Mouse (Mus musculus) intestine, embryonic 14.5 days (tissue): Measurements from ENCODE around the gene 1700037H04Rik. TPM values are rescaled to one million over a fixed set of nuclear protein-coding genes. Genes with fewer than 3 reads are reported as not detected.

ENCODE experiments used
- ATAC-seq: fragments of 200-750 bp; cut with Nextera tagmentation; replicated peaks from 2 replicates; pipeline ENCODE4 v1.8.0; 2017; ENCODE audit warnings: low read depth, moderate number of reproducible peaks, moderate TSS enrichment, moderate library complexity; ENCODE audit not compliant: low FRiP score, low TSS enrichment
- DNase-seq: peaks from one replicate; pipeline ENCODE4 v3.0.0-alpha.2; 2018; ENCODE audit warnings: low spot score
- H3K27ac ChIP-seq: fragments of 300-500 bp; sonication (generic); 2 replicates; pipeline ENCODE4 v1.5.1; 2014; ENCODE audit warnings: low read depth, mild to moderate bottlenecking, control low read depth
- H3K27me3 ChIP-seq: fragments of 300-500 bp; sonication (generic); replicated peaks from 2 replicates; pipeline ENCODE4 v1.6.1; 2014; ENCODE audit warnings: low read length, control low read depth; ENCODE audit not compliant: control insufficient read depth, insufficient read depth
- H3K36me3 ChIP-seq: fragments of 300-500 bp; sonication (generic); 2 replicates; pipeline ENCODE4 v1.6.1; 2014; ENCODE audit warnings: low read length, control low read depth; ENCODE audit not compliant: control insufficient read depth, insufficient read depth
- H3K4me1 ChIP-seq: fragments of 300-500 bp; sonication (generic); replicated peaks from 2 replicates; pipeline ENCODE4 v1.6.1; 2014; ENCODE audit warnings: low read length, control low read depth, mixed read lengths; ENCODE audit not compliant: control insufficient read depth, insufficient read depth
- H3K4me2 ChIP-seq: fragments of 300-500 bp; sonication (generic); 2 replicates; pipeline ENCODE4 v1.6.1; 2014; ENCODE audit warnings: low read length
- H3K4me3 ChIP-seq: fragments of 300-500 bp; sonication (generic); 2 replicates; pipeline ENCODE4 v1.5.1; 2014; ENCODE audit warnings: low read depth, low read length, control low read depth, mixed read lengths
- H3K9ac ChIP-seq: fragments of 300-500 bp; sonication (generic); 2 replicates; pipeline ENCODE4 v1.6.1; 2014; ENCODE audit warnings: mild to moderate bottlenecking, low read length
- H3K9me3 ChIP-seq: fragments of 300-500 bp; sonication (generic); 2 replicates; pipeline ENCODE4 v1.6.1; 2016; ENCODE audit warnings: low read length, control low read depth; ENCODE audit not compliant: control insufficient read depth
- WGBS: fragments of 180-500 bp; shearing (Covaris S2); extraction: QIAGEN DNeasy Blood & Tissue Kit; methylation state at CpG from one replicate; pipeline ENCODE4 v1.1.7; 2014; 5-methylcytosine and 5-hydroxymethylcytosine counted together
- polyA plus RNA-seq: library from polyadenylated mRNA; unstranded; fragments of >200 nt; fragmentation: Nextera tagmentation; extraction: Ambion mirVana; gene quantifications from 2 replicates; pipeline ENCODE4 v1.2.1, GENCODE M21; 2014

Gene 1700037H04Rik
- polyA plus RNA-seq: 91.4 and 93.1 TPM in 2 replicates

DNA sequence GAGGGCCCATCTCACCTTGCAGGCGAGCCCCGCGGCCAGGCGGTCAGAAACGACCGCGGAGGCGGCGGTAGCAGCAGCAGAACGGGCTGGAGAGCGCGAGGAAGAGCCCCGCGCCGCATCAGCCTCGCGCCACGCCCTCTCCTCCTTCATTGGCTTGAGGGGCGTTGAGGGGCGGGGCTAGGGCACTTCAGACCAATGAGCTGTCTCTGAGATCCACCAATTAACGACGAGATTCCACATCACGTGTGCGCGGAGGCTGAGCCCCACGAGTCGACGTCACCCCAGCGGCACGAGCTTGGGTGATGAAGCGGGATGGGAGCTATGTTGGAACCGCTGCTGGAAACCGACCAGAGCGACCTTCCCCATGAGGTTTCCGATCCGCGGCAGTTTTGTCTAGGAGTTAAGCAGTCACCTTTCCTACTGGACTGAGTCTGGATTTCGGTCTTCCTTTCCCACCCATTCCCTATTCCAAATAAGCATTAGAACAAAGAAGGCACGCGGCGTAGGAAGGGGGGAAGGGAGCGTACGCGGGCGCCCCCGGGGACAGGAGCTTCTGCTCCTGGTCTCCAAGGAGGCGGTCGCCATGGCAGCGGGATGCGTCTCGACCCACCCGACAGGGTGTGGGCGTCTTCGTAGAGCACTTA is at the start of gene 1700037H04Rik:
TSS of gene 1700037H04Rik (minus strand) at position 144 of the 644 bp plus-strand sequence.
- ATAC-seq: peak; percentile 96
- no peaks in the 10 kb centered on the region for H3K27me3 ChIP-seq
- peak within 1 kb of the TSS; percentile 96 for H3K27ac ChIP-seq
- H3K4me3 ChIP-seq: peak within 1 kb of the TSS; percentile 83
- H3K4me1 ChIP-seq: peaks cover 6% of the 10 kb centered on the region
- DNase-seq: peak; percentile 94
- H3K36me3 ChIP-seq: no peaks in the 10 kb centered on the region
- under 1% methylated on average over 54 of the region's 54 CpGs for WGBS
- H3K9me3 ChIP-seq: no peaks in the 10 kb centered on the region
- peak within 1 kb of the TSS; percentile 94 for H3K4me2 ChIP-seq
- H3K9ac ChIP-seq: peak within 1 kb of the TSS; percentile 77

DNA sequence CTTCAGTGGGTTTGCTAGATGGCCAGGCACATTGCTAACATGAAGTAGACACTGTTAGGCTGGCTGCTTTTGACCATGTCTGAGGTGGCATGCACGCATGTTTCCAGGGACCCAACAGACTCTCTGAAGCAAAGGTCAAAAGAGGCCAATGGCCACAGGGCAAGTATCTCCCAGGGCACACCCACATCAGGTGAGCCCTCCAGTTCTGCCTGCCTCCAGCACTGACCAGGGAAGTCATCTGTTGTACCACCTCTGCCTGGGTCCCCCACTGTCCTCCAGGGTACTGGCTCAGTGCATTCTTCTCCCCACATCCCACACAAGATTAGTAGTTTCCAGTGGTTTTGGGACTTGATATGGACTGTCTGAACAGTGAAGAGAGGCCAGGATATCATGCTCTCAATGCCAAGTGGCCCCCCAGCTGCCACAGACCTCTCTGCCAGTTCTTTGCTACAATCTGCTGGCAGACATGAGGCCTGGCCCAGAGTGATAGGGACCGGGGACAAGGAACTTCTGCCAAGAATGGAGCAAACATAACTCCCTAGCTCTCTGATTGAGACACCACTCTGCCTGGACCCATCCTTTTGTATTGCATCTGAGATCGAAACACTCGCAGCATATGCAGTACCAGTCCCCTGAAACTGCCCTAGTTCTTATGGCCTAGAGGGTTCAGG is 49.4 kb upstream of the 1700037H04Rik start:
- no peak for DNase-seq

DNA sequence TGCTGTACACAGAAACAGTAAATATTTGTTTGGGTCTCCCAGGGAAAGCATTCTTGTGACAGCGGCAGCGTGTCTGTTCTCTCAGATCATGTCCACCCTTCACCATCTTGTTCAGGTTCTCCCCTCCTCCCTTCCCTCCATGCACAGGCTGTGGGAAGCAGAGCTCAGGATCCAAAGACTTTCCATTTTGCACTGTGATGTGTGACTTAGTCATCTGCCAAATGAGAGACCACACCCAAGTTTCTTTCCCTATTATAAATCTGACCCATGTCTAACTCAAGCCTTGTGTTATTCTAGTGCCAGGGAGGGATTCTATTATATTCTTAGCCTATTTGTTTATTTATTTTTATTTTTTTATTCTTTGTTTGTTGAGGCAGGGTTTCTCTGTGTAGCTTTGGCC is 48.5 kb upstream of the 1700037H04Rik start:
- H3K9me3 ChIP-seq: no peaks in the 10 kb centered on the region
- 87% methylated on average over 2 of the region's 2 CpGs for WGBS
- ATAC-seq (no peak), DNase-seq (no peak)
- H3K27ac ChIP-seq: no peak overlapping the region
- no peak overlapping the region for H3K9ac ChIP-seq
- no peak overlapping the region for H3K4me3 ChIP-seq
- peaks cover 26% of the 10 kb centered on the region for H3K4me1 ChIP-seq
- H3K4me2 ChIP-seq: no peak overlapping the region
- no peaks in the 10 kb centered on the region for H3K27me3 ChIP-seq
- peaks cover 7% of the 10 kb centered on the region; the same call in 1 of the 2 replicates for H3K36me3 ChIP-seq

More for the DNA sequence above, 49.4 kb upstream of the 1700037H04Rik start:
- 70% methylated on average over 4 of the region's 4 CpGs for WGBS
- peaks cover 25% of the 10 kb centered on the region for H3K4me1 ChIP-seq
- peaks cover 9% of the 10 kb centered on the region for H3K36me3 ChIP-seq
- no peaks in the 10 kb centered on the region for H3K27me3 ChIP-seq
- peak overlapping the region; percentile 72 for H3K4me2 ChIP-seq
- no peaks in the 10 kb centered on the region for H3K9me3 ChIP-seq
- peak; percentile 2; the same call in 1 of the 2 replicates for ATAC-seq
- peak overlapping the region; percentile 70 for H3K4me3 ChIP-seq
- peak overlapping the region; percentile 79 for H3K27ac ChIP-seq
- H3K9ac ChIP-seq: peak overlapping the region; percentile 63

GRCm38 (mm10) chr2:131206778-131207177 is 46.9 kb upstream of the 1700037H04Rik start, which contains the start of gene Ap5s1:
Gene Ap5s1, plus strand, starts transcription at chr2:131207078.
- H3K4me2 ChIP-seq: no peak within 1 kb of the TSS
- ATAC-seq (no peak), DNase-seq (no peak)
- H3K27ac ChIP-seq: no peak within 1 kb of the TSS
- H3K4me1 ChIP-seq: peaks cover 26% of the 10 kb centered on the region
- no peaks in the 10 kb centered on the region for H3K9me3 ChIP-seq
- H3K27me3 ChIP-seq: no peaks in the 10 kb centered on the region
- no peak within 1 kb of the TSS for H3K9ac ChIP-seq
- 76% methylated on average over 4 of the region's 4 CpGs for WGBS
- H3K36me3 ChIP-seq: no peaks in the 10 kb centered on the region
- no peak within 1 kb of the TSS for H3K4me3 ChIP-seq

DNA sequence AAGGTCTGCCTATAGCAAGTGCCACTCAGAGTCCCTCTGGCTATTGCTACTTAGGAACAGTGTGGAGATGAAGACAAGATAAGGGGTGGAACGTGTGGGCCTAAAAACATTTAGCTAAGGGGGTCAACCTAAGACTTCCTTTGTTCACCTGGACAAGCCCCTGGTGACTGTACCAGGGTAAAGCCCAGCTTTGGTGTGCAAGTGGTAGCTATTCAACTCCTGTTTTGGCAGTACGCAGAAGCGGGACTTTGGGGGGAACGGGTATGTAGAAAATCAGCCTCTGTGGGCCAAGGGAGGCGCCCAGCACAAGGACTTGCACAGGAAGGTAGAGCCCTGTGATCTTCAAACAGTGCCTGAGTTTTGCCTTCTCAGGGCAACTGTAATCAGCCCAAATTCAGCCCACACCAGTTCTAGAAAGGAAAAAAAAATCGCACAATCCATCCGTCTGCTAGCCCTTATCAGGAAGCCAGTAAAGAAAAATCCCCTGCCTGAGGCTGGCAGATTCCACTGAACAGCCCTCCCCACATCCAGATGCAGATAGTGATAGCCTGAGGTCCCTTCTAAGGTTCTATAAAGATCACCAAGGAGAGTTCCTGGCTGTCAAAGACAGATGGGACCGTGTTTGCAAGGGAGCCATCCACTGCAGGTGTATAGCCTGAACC is 45.8 kb upstream of the 1700037H04Rik start:
- Histone ChIP-seq H3K4me3 (no peak overlapping the region), H3K4me2 (no peak overlapping the region), H3K9me3 (no peaks in the 10 kb centered on the region), H3K9ac (no peak overlapping the region), H3K36me3 (no peaks in the 10 kb centered on the region), H3K4me1 (peaks cover 19% of the 10 kb centered on the region), H3K27me3 (no peaks in the 10 kb centered on the region), H3K27ac (no peak overlapping the region)
- WGBS: 72% methylated on average over 8 of the region's 8 CpGs
- DNase-seq (no peak), ATAC-seq (no peak)

DNA sequence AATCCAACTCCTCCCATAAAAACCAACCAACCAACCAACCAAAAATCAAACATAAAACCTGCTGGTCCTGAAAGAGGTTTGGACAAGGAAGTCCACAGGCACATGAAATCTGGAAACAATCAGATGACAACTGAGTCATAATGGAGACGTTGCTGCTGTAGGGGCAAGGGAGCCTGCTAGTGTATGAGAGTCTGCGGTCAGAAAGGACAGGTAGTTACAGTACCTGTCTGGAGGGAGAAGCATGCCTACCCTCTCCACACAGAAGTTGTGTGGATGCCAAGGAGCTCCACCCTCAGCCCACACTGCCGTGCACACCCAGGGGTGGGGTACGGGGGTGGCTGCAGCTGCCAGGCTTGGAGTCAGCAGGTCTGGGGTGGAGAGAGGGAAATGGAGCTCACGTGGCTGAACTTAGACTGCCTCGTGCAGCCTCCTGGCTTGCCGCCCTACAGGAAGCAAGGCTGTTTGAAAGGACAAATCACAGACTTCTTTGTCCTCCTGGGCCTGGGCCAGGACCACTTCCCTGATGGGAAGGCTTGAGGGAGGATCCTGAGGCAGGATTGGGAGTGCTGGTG is 44.6 kb upstream of the 1700037H04Rik start:
- peaks cover 16% of the 10 kb centered on the region for H3K4me1 ChIP-seq
- H3K4me3 ChIP-seq: no peak overlapping the region
- H3K27me3 ChIP-seq: no peaks in the 10 kb centered on the region
- H3K27ac ChIP-seq: peak overlapping the region; percentile 74
- no peak overlapping the region for H3K9ac ChIP-seq
- no peaks in the 10 kb centered on the region for H3K9me3 ChIP-seq
- H3K4me2 ChIP-seq: peak overlapping the region; percentile 6; the same call in 1 of the 2 replicates
- DNase-seq: peak; percentile 82
- ATAC-seq: peak; percentile 85
- 29% methylated on average over 7 of the region's 7 CpGs for WGBS
- H3K36me3 ChIP-seq: peaks cover 6% of the 10 kb centered on the region; the same call in 1 of the 2 replicates

DNA sequence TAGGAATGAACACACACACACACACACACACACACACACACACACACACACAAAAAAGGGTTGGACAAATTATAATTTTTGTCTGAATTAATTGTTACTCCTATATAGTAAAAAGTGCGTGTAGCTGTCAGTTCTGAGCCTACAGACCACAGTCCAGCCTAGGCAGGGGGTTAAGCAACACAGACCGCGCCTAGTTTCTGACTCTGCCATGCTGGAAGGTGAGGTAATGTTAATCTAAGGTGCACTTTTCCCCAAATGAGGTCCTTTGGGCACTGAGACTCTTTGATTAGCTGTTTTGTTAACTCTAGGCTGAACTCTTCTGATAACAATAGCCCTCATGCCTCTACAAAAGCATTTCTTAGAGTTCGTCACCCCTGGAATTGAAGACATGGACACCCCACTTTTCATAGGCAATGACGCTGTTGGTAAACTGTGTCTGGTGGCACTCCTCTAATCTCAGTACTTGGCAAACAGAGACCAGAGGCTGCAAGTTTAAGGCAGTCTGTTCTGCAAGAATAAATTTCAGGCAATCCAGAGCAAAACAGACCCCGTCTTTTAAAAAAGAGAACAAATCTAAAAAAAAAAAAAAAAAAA is 44.0 kb upstream of the 1700037H04Rik start:
- Histone ChIP-seq H3K36me3 (peaks cover 10% of the 10 kb centered on the region; the same call in 1 of the 2 replicates), H3K4me2 (no peak overlapping the region), H3K27ac (peak overlapping the region; percentile 74; the same call in 1 of the 2 replicates), H3K4me3 (no peak overlapping the region), H3K9ac (no peak overlapping the region), H3K4me1 (peaks cover 12% of the 10 kb centered on the region; the same call in 1 of the 2 replicates), H3K9me3 (no peaks in the 10 kb centered on the region), H3K27me3 (no peaks in the 10 kb centered on the region)
- peak; percentile 57 for DNase-seq
- peak; percentile 4; the same call in 1 of the 2 replicates for ATAC-seq
- 82% methylated on average over 6 of the region's 6 CpGs for WGBS

- no peak overlapping the region for H3K4me3 ChIP-seq
- H3K9ac ChIP-seq: no peak overlapping the region
- ATAC-seq (no peak), DNase-seq (no peak)
- H3K4me2 ChIP-seq: no peak overlapping the region
- peaks cover 12% of the 10 kb centered on the region; the same call in 1 of the 2 replicates for H3K4me1 ChIP-seq
- WGBS: 93% methylated on average over 3 of the region's 3 CpGs
- no peaks in the 10 kb centered on the region for H3K27me3 ChIP-seq
- no peak overlapping the region for H3K27ac ChIP-seq
- no peaks in the 10 kb centered on the region for H3K9me3 ChIP-seq
- peaks cover 28% of the 10 kb centered on the region for H3K36me3 ChIP-seq
These were observed 41.4 kb upstream of the 1700037H04Rik start for GRCm38 (mm10) chr2:131201262-131201661.
